Mouse (Mus musculus) CH12.LX (cell line): ENCODE measurements at regions not wholly inside any gene's neighbourhood (a gene's known extent, or its start where the extent isn't known, plus 50 kb on each side); places are given as distances from the start of the nearest gene placed in this dataset.

ENCODE experiments used
- DNase-seq: peaks from one replicate; pipeline ENCODE4 v3.0.0-alpha.2; 2013; ENCODE audit errors: extremely low read depth
- H3K27ac ChIP-seq: 2 replicates; pipeline ENCODE4 v1.5.1; 2012; ENCODE audit warnings: low read depth, mild to moderate bottlenecking, control low read depth, moderate library complexity; ENCODE audit not compliant: insufficient read depth
- H3K27me3 ChIP-seq: replicated peaks from 2 replicates; pipeline ENCODE3; 2012; ENCODE audit warnings: inconsistent platforms
- H3K36me3 ChIP-seq, 2 experiments: replicated peaks in 1 of 2; 2 replicates each; pipeline versions ENCODE3 to v1.6.1; 2012; ENCODE audit warnings: inconsistent platforms in 1 of 2, low read length in 1 of 2, mild to moderate bottlenecking in 1 of 2, mixed read lengths in 1 of 2, moderate library complexity in 1 of 2; ENCODE audit not compliant: control insufficient read depth in 1 of 2, insufficient read depth in 1 of 2
- H3K4me1 ChIP-seq, 2 experiments: 2 replicates each; pipeline ENCODE4 v1.6.1; 2012; ENCODE audit warnings: inconsistent platforms in 1 of 2, moderate library complexity in 1 of 2; ENCODE audit not compliant: insufficient read depth in 2 of 2, control insufficient read depth in 1 of 2
- H3K4me2 ChIP-seq: 2 replicates; pipeline ENCODE4 v1.6.1; 2012; ENCODE audit warnings: low read depth, mild to moderate bottlenecking, control low read depth; ENCODE audit not compliant: poor library complexity, insufficient read depth, severe bottlenecking
- H3K4me3 ChIP-seq, 3 experiments: fragments of 150-350 bp in 1 of 3; sonication (generic) in 1 of 3; replicated peaks in 1 of 3; 2 replicates each; pipeline versions ENCODE3 to v1.5.1; 2011 to 2012; ENCODE audit warnings: low read depth in 2 of 3, low read length in 2 of 3, mild to moderate bottlenecking in 2 of 3, moderate library complexity in 2 of 3, control low read depth in 1 of 3, improper control_type of control experiment in 1 of 3, inconsistent platforms in 1 of 3, mixed read lengths in 1 of 3; ENCODE audit not compliant: poor library complexity in 1 of 3
- H3K79me2 ChIP-seq: replicated peaks from 2 replicates; pipeline ENCODE4 v1.6.1; 2012; ENCODE audit warnings: mild to moderate bottlenecking, moderate library complexity; ENCODE audit not compliant: control insufficient read depth, poor library complexity, insufficient read depth, severe bottlenecking; ENCODE audit errors: extremely low read depth
- H3K9ac ChIP-seq: 2 replicates; pipeline ENCODE4 v1.6.1; 2012; ENCODE audit warnings: low read depth, mild to moderate bottlenecking, control low read depth, moderate library complexity; ENCODE audit not compliant: insufficient read depth
- H3K9me3 ChIP-seq: replicated peaks from 2 replicates; pipeline ENCODE3; 2012; ENCODE audit warnings: low read length, inconsistent platforms, mixed read lengths
- CHD1 ChIP-seq: IDR thresholded peaks from 2 replicates; pipeline ENCODE4 v1.6.1; 2012; ENCODE audit warnings: low read depth, low read length, improper control_type of control experiment, inconsistent platforms
- CTCF ChIP-seq, 2 experiments: IDR thresholded peaks in 1 of 2; conservative IDR thresholded peaks in 1 of 2; 2 replicates each; pipeline ENCODE4 v1.5.1; 2011 to 2012; ENCODE audit warnings: low read depth in 2 of 2, low read length in 2 of 2, improper control_type of control experiment in 1 of 2, inconsistent platforms in 1 of 2, mild to moderate bottlenecking in 1 of 2, moderate library complexity in 1 of 2
- ELF1 ChIP-seq: IDR thresholded peaks from 2 replicates; pipeline ENCODE4 v1.6.1; 2014; ENCODE audit warnings: low read depth, mild to moderate bottlenecking, inconsistent platforms, low read length, improper control_type of control experiment
- GABPA ChIP-seq: IDR thresholded peaks from 2 replicates; pipeline ENCODE4 v1.6.1; 2012; ENCODE audit warnings: low read depth, low read length, improper control_type of control experiment, inconsistent platforms; ENCODE audit not compliant: insufficient replicate concordance
- HCFC1 ChIP-seq: IDR thresholded peaks from 2 replicates; pipeline ENCODE4 v1.6.1; 2012; ENCODE audit warnings: low read depth, mild to moderate bottlenecking, inconsistent platforms, low read length, improper control_type of control experiment
- IRF4 ChIP-seq: IDR thresholded peaks from 2 replicates; pipeline ENCODE4 v1.6.1; 2014; ENCODE audit warnings: low read depth, mild to moderate bottlenecking, inconsistent platforms, low read length, improper control_type of control experiment
- JUN ChIP-seq: IDR thresholded peaks from 2 replicates; pipeline ENCODE4 v1.6.1; 2011; ENCODE audit warnings: low read depth, mild to moderate bottlenecking, low read length, improper control_type of control experiment, moderate library complexity; ENCODE audit not compliant: insufficient read depth
- KAT2A ChIP-seq: IDR thresholded peaks from 2 replicates; pipeline ENCODE4 v1.6.1; 2012; ENCODE audit warnings: low read length, improper control_type of control experiment, inconsistent platforms; ENCODE audit not compliant: insufficient replicate concordance
- MAX ChIP-seq: IDR thresholded peaks from 2 replicates; pipeline ENCODE4 v1.6.1; 2011; ENCODE audit warnings: low read length, improper control_type of control experiment
- MXI1 ChIP-seq: IDR thresholded peaks from 2 replicates; pipeline ENCODE4 v1.6.1; 2011; ENCODE audit warnings: mild to moderate bottlenecking, low read depth, low read length, improper control_type of control experiment
- MYC ChIP-seq: IDR thresholded peaks from 2 replicates; pipeline ENCODE4 v1.6.1; 2011; ENCODE audit warnings: low read depth, mild to moderate bottlenecking, improper control_type of control experiment, low read length
- NELFE ChIP-seq: IDR thresholded peaks from 2 replicates; pipeline ENCODE4 v1.6.1; 2011; ENCODE audit warnings: low read depth, low read length, improper control_type of control experiment
- PAX5 ChIP-seq: IDR thresholded peaks from 2 replicates; pipeline ENCODE4 v1.6.1; 2012; ENCODE audit warnings: low read length, inconsistent platforms, mixed read lengths
- RAD21 ChIP-seq: IDR thresholded peaks from 2 replicates; pipeline ENCODE4 v1.6.1; 2011; ENCODE audit warnings: low read depth, mild to moderate bottlenecking, low read length, improper control_type of control experiment, moderate library complexity
- RCOR1 ChIP-seq: conservative IDR thresholded peaks from 2 replicates; pipeline ENCODE4 v1.6.1; 2012; ENCODE audit warnings: low read depth, mild to moderate bottlenecking, inconsistent platforms, low read length, improper control_type of control experiment
- SIN3A ChIP-seq: IDR thresholded peaks from 2 replicates; pipeline ENCODE4 v1.6.1; 2012; ENCODE audit warnings: low read length, improper control_type of control experiment, inconsistent platforms
- SMC3 ChIP-seq: IDR thresholded peaks from 2 replicates; pipeline ENCODE4 v1.6.1; 2011; ENCODE audit warnings: low read depth, low read length, improper control_type of control experiment
- UBTF ChIP-seq: IDR thresholded peaks from 2 replicates; pipeline ENCODE4 v1.6.1; 2012; ENCODE audit warnings: low read depth, mild to moderate bottlenecking, inconsistent platforms, low read length, improper control_type of control experiment, moderate library complexity
- USF1 ChIP-seq: IDR thresholded peaks from 2 replicates; pipeline ENCODE4 v1.6.1; 2014; ENCODE audit warnings: low read depth, mild to moderate bottlenecking, inconsistent platforms, low read length, improper control_type of control experiment
- USF2 ChIP-seq: conservative IDR thresholded peaks from 2 replicates; pipeline ENCODE4 v1.6.1; 2011; ENCODE audit warnings: low read depth, low read length, improper control_type of control experiment
- ZC3H11A ChIP-seq: IDR thresholded peaks from 2 replicates; pipeline ENCODE4 v1.6.1; 2012; ENCODE audit warnings: low read depth, mild to moderate bottlenecking, inconsistent platforms, low read length, improper control_type of control experiment
- ZKSCAN1 ChIP-seq: IDR thresholded peaks from 2 replicates; pipeline ENCODE4 v1.6.1; 2012; ENCODE audit warnings: low read depth, inconsistent platforms, low read length, improper control_type of control experiment, borderline replicate concordance
- ZNF384 ChIP-seq: IDR thresholded peaks from 2 replicates; pipeline ENCODE4 v1.6.1; 2012; ENCODE audit warnings: low read depth, low read length, improper control_type of control experiment, inconsistent platforms
- dilution Hi-C: fragments of 300-500 bp; cut with MboI; formaldehyde crosslinking; loops from 2 replicates; pipeline ENCODE4 v1.14.3; 2020; ENCODE audit warnings: low sequenced_read_pairs; ENCODE audit not compliant: extremely low pct_unique_long_range_greater_than_20kb, extremely low pct_ligation_motif_present
- in situ Hi-C: fragments of 300-500 bp; cut with MboI; formaldehyde crosslinking; loops from 3 replicates; pipeline ENCODE4 v1.14.3; 2019; ENCODE audit warnings: low sequenced_read_pairs, low pct_ligation_motif_present, low pct_unique_long_range_greater_than_20kb, mixed read lengths

DNA sequence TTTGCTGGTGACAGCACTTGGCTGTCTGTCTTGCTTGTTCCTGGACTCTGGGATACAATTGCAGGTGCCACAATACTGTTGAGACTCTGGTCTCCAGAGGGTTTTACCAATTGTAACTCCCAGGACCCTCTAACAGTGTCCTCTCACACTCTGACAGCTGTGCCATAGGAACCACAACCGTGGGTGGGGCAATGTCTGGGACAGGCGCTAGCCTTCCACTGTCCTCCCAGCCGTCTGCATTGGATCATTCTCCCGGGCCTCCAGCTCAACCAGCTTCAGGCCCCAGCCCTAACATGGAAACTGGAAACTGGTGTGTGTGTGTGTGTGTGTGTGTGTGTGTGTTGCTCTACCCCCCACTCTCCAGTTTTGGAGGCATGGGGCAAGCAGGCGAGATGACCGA lies 173.9 kb downstream of the Glrx3 start:
- TF ChIP-seq RCOR1: no peak
- TF ChIP-seq KAT2A: no peak
- no peak for TF ChIP-seq MYC
- no peak for TF ChIP-seq CTCF (conservative IDR thresholded peaks at IDR 0.05 in 1 of 2, IDR thresholded peaks at IDR 0.05 in 1 of 2; ENCODE audit: low read depth in 2 of 2, low read length in 2 of 2)
- TF ChIP-seq ZC3H11A: no peak
- TF ChIP-seq GABPA: no peak
- TF ChIP-seq SIN3A: no peak
- no peak for TF ChIP-seq USF2
- TF ChIP-seq CHD1: no peak
- no peak for TF ChIP-seq SMC3
- dilution Hi-C loops (no loop called here), in situ Hi-C loops (no loop called here)
- Histone ChIP-seq H3K4me2 (no peak overlapping the region), H3K4me1 (no peaks in the 10 kb centered on the region), H3K9ac (no peak overlapping the region), H3K27me3 (peaks cover 88% of the 10 kb centered on the region), H3K4me3 (no peak overlapping the region), H3K79me2 (no peaks in the 10 kb centered on the region), H3K36me3 (no peaks in the 10 kb centered on the region), H3K27ac (no peak overlapping the region), H3K9me3 (peaks cover 3% of the 10 kb centered on the region)
- no peak for DNase-seq

DNA sequence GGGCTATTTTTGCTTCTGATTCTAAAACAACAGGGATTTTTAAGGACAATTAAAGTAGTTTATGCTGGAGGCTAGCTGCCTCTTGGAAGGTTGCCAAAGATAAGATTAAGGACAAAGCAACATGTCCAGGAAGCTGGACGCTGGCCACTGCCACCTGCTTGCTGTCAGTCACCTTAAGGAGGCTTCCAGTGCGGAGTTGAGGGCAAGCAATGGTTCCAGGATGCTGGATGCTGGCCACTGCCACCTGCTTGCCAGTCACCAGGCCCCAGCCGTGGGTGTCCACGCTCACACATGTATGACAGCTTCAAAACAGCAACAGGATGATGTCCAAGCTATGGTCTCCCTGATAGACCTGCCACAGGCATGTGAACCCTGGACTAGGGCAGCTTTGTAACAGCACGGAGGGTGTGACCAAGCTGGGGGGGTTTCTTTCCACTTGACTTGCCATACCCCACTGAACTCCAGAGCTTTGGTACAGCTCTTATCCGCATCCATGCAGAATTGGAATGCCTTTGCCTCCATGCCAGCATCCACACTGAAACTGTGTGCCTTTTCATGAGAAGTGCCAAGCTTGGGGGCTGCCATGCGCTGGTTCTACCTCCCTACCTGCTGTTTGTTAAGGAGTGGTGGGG lies 174.6 kb downstream of the Glrx3 start:
- Histone ChIP-seq H3K9ac (no peak overlapping the region), H3K36me3 (no peaks in the 10 kb centered on the region), H3K4me2 (no peak overlapping the region), H3K27me3 (peaks cover 87% of the 10 kb centered on the region), H3K4me3 (no peak overlapping the region), H3K4me1 (no peaks in the 10 kb centered on the region), H3K27ac (no peak overlapping the region), H3K79me2 (no peaks in the 10 kb centered on the region), H3K9me3 (peaks cover 5% of the 10 kb centered on the region)
- no peak for DNase-seq
- TF ChIP-seq USF2 (no peak), NELFE (no peak), MXI1 (no peak), HCFC1 (no peak), ELF1 (no peak), MAX (no peak), ZNF384 (no peak), PAX5 (no peak), UBTF (no peak), IRF4 (no peak), KAT2A (no peak), JUN (no peak), CHD1 (no peak), USF1 (no peak), ZKSCAN1 (no peak), MYC (no peak), RAD21 (no peak), GABPA (no peak)
- dilution Hi-C loops (no loop called here), in situ Hi-C loops (no loop called here)
